Mouse (Mus musculus) forebrain, postnatal 0 days (tissue): ENCODE data around the gene Slc7a4. TPM values are rescaled to one million over a fixed set of nuclear protein-coding genes. Genes with fewer than 3 reads are reported as not detected.
"Not testable (repeated sequence)": the region's sequence is repeated elsewhere in the genome, so short reads cannot be mapped to it uniquely, and the experiment has no call there.

Source experiments
- ATAC-seq: fragments of 200-750 bp; cut with Nextera tagmentation; 2 replicates; pipeline ENCODE4 v1.8.0; 2017; ENCODE audit warnings: mild to moderate bottlenecking, moderate library complexity
- DNase-seq: peaks from one replicate; pipeline ENCODE4 v3.0.0-alpha.2; 2015
- H3K27ac ChIP-seq: fragments of 300-500 bp; sonication (generic); 2 replicates; pipeline ENCODE4 v1.5.1; 2014; ENCODE audit warnings: low read depth, mild to moderate bottlenecking, antibody characterized with exemption, low read length, moderate library complexity, mixed read lengths
- H3K27me3 ChIP-seq: fragments of 300-500 bp; sonication (generic); 2 replicates; pipeline ENCODE4 v1.6.1; 2014; ENCODE audit warnings: mild to moderate bottlenecking, low read length, mixed read lengths; ENCODE audit not compliant: insufficient read depth
- H3K36me3 ChIP-seq: fragments of 300-500 bp; sonication (generic); 2 replicates; pipeline ENCODE4 v1.6.1; 2014; ENCODE audit warnings: mild to moderate bottlenecking, moderate library complexity; ENCODE audit not compliant: insufficient read depth
- H3K4me1 ChIP-seq: fragments of 300-500 bp; sonication (generic); 2 replicates; pipeline ENCODE4 v1.6.1; 2014; ENCODE audit warnings: antibody characterized with exemption; ENCODE audit not compliant: insufficient read depth
- H3K4me2 ChIP-seq: fragments of 300-500 bp; sonication (generic); 2 replicates; pipeline ENCODE4 v1.6.1; 2014; ENCODE audit warnings: low read depth, mild to moderate bottlenecking, moderate library complexity
- H3K4me3 ChIP-seq: fragments of 300-500 bp; sonication (generic); 2 replicates; pipeline ENCODE4 v1.5.1; 2014; ENCODE audit warnings: low read depth, low read length, mixed read lengths
- H3K9ac ChIP-seq: fragments of 300-500 bp; sonication (generic); 2 replicates; pipeline ENCODE4 v1.6.1; 2014; ENCODE audit warnings: mild to moderate bottlenecking
- H3K9me3 ChIP-seq: fragments of 300-500 bp; sonication (generic); 2 replicates; pipeline ENCODE4 v1.6.1; 2016; ENCODE audit warnings: low read length
- CTCF ChIP-seq: sonication (generic); IDR thresholded peaks from 2 replicates; pipeline ENCODE4 v1.5.1; 2016; ENCODE audit warnings: antibody characterized with exemption, control low read depth, low read depth
- WGBS: fragments of 180-500 bp; shearing (Covaris S2); extraction: QIAGEN DNeasy Blood & Tissue Kit; methylation state at CpG from one replicate; pipeline ENCODE4 v1.1.7; 2014; 5-methylcytosine and 5-hydroxymethylcytosine counted together
- polyA plus RNA-seq: library from polyadenylated mRNA; unstranded; fragments of >200 nt; fragmentation: Nextera tagmentation; extraction: Ambion mirVana; gene quantifications from 2 replicates; pipeline ENCODE4 v1.2.1, GENCODE M21; 2015
- total RNA-seq: library from RNA; depleted of rRNA; stranded (reverse); fragments of >200 nt; gene quantifications from 2 replicates; pipeline ENCODE4 v1.2.3, GENCODE M21; 2014

The Slc7a4 gene
- total and polyA plus RNA-seq, 2 experiments from 2014 or later: 47.3 to 53.4 TPM

- Histone ChIP-seq H3K9ac (no peak overlapping the region), H3K27ac (no peak overlapping the region), H3K9me3 (no peaks in the 10 kb centered on the region), H3K4me3 (no peak overlapping the region), H3K27me3 (peaks cover 3% of the 10 kb centered on the region; the same call in 1 of the 2 replicates), H3K4me1 (0 out of 2 replicates have a peak, but pooled peaks cover 5% of the 10 kb centered on the region), H3K36me3 (no peaks in the 10 kb centered on the region), H3K4me2 (no peak overlapping the region)
- DNase-seq (no peak), ATAC-seq (no peak)
- no peak for TF ChIP-seq CTCF
- 62% methylated on average over 4 of the region's 4 CpGs for WGBS
These were observed 26.1 kb downstream of the Slc7a4 start for GRCm38 (mm10) chr16:17556907-17557306.

GRCm38 (mm10) chr16:17556180-17556579 is 26.8 kb downstream of the Slc7a4 start:
- TF ChIP-seq CTCF: no peak
- H3K4me2 ChIP-seq: no peak overlapping the region
- H3K36me3 ChIP-seq: no peaks in the 10 kb centered on the region
- WGBS: 89% methylated on average over 4 of the region's 4 CpGs
- no peak overlapping the region for H3K9ac ChIP-seq
- H3K27ac ChIP-seq: no peak overlapping the region
- no peak overlapping the region for H3K4me3 ChIP-seq
- no peaks in the 10 kb centered on the region for H3K27me3 ChIP-seq
- DNase-seq (no peak), ATAC-seq (no peak)
- H3K4me1 ChIP-seq: no peaks in the 10 kb centered on the region
- no peaks in the 10 kb centered on the region for H3K9me3 ChIP-seq

- not testable (repeated sequence) for H3K4me2 ChIP-seq, H3K27me3 ChIP-seq, H3K9ac ChIP-seq, H3K9me3 ChIP-seq, ATAC-seq, H3K4me1 ChIP-seq, H3K36me3 ChIP-seq, H3K27ac ChIP-seq, DNase-seq, H3K4me3 ChIP-seq
- WGBS: 12% methylated on average over 4 of the region's 4 CpGs
These were observed 28.3 kb downstream of the Slc7a4 start for GRCm38 (mm10) chr16:17554702-17555101.

DNA sequence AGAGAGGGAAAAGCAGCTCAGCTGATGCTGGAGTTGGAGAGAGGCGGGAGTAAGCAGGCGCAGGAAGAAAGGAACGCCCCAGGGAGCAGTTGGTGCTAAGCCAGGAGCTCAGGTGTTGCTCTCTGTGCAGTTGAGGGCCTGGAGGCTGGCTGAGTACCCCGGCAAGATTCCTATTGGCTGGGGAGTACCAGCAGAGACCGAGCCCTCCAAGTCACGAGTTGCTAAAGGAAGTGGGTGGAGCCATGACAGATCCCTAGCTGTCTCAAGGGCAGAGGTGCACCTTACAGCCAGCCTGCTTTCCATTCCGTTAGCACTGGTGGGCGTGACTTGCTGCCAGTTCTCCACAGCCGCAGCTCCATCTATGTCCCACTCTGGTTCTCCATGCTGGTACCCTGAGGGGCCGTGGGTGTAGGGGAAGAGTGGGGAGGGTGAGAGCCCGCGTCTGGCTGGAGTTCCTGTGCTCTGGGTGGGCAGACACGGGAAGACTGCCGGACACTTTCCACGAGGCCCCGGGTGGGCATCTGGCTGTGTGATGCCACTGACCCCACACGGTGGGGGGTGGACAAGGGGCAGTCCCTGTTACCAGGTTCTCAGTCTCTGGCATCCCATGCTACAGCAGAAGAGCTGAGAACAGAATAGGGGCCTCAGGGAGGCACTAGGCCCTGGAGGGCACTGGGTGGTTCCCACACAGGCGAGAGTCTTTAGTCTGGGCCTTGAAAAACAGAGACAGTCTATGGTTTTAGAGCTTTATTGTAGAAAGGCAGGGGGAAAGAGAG is 28.9 kb downstream of the Slc7a4 start:
- WGBS: 8% methylated on average over 18 of the region's 18 CpGs
- Histone ChIP-seq H3K4me2 (peak overlapping the region; percentile 40), H3K9ac (no peak overlapping the region), H3K9me3 (no peaks in the 10 kb centered on the region), H3K4me3 (peak overlapping the region; percentile 13; the same call in 1 of the 2 replicates), H3K4me1 (no peaks in the 10 kb centered on the region), H3K27ac (no peak overlapping the region), H3K36me3 (no peaks in the 10 kb centered on the region), H3K27me3 (no peaks in the 10 kb centered on the region)
- ATAC-seq (peak; percentile 97), DNase-seq (peak; percentile 60)
- TF ChIP-seq CTCF: no peak

DNA sequence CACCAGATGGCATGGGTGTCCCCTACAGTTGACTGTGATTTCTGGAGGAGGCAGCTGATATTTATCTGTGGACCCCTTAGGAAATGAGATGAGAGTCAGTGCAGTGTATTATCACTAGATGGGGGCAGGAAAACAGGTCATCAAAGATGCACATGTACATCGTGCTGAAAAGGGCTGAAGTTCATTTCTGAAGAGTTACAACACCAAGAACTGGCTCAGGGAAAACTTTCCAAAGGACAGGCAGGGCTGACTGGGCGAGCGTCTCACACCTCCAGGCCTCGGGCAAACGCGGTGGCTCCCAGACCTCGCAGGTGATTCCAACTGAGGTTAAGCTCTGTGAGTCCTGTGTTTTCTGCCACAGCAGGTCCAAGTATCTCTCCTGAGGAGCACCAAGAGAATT is 30.2 kb downstream of the Slc7a4 start:
- no peak overlapping the region for H3K27ac ChIP-seq
- DNase-seq: no peak
- H3K4me3 ChIP-seq: no peak overlapping the region
- TF ChIP-seq CTCF: no peak
- H3K27me3 ChIP-seq: no peaks in the 10 kb centered on the region
- H3K4me1 ChIP-seq: no peaks in the 10 kb centered on the region
- H3K9ac ChIP-seq: no peak overlapping the region
- 90% methylated on average over 7 of the region's 7 CpGs for WGBS
- H3K4me2 ChIP-seq: no peak overlapping the region
- H3K36me3 ChIP-seq: no peaks in the 10 kb centered on the region
- H3K9me3 ChIP-seq: no peaks in the 10 kb centered on the region
- no peak for ATAC-seq

GRCm38 (mm10) chr16:17542632-17543031 is 40.4 kb downstream of the Slc7a4 start:
- Histone ChIP-seq H3K4me3 (no peak overlapping the region), H3K36me3 (no peaks in the 10 kb centered on the region), H3K9ac (no peak overlapping the region), H3K9me3 (no peaks in the 10 kb centered on the region), H3K4me1 (no peaks in the 10 kb centered on the region), H3K4me2 (no peak overlapping the region), H3K27me3 (no peaks in the 10 kb centered on the region; the same call in 1 of the 2 replicates), H3K27ac (no peak overlapping the region)
- DNase-seq: no peak
- ATAC-seq: no peak
- no peak for TF ChIP-seq CTCF
- 80% methylated on average over 2 of the region's 2 CpGs for WGBS

GRCm38 (mm10) chr16:17536584-17536983 is 46.4 kb downstream of the Slc7a4 start:
- WGBS: 91% methylated on average over 3 of the region's 3 CpGs
- Histone ChIP-seq H3K4me2 (no peak overlapping the region), H3K27me3 (no peaks in the 10 kb centered on the region; the same call in 1 of the 2 replicates), H3K4me1 (peaks cover 5% of the 10 kb centered on the region), H3K9ac (no peak overlapping the region), H3K9me3 (no peaks in the 10 kb centered on the region), H3K4me3 (no peak overlapping the region), H3K27ac (no peak overlapping the region), H3K36me3 (no peaks in the 10 kb centered on the region)
- TF ChIP-seq CTCF: no peak
- no peak for DNase-seq
- ATAC-seq: no peak
